Mouse (Mus musculus): ENCODE data around the gene H2-Ke6. TPM values are rescaled to one million over a fixed set of nuclear protein-coding genes. Genes with fewer than 3 reads are reported as not detected.

Gene H2-Ke6
- polyA plus RNA-seq, 1 experiment from 2014 or later: 36.4 TPM

- 76% methylated on average over 10 of the region's 10 CpGs for WGBS
- Histone ChIP-seq H3K4me3 (no peak overlapping the region), H3K9me3 (no peaks in the 10 kb centered on the region), H3K4me1 (peaks cover 59% of the 10 kb centered on the region), H3K36me3 (peaks cover 46% of the 10 kb centered on the region), H3K27me3 (ENCODE audit: insufficient read depth, poor library complexity, severe bottlenecking) (peaks cover 48% of the 10 kb centered on the region), H3K27ac (no peak overlapping the region)
- DNase-seq (ENCODE audit: low spot score): no peak
Measured at GRCm38 (mm10) chr17:34036647-34037046, 8.8 kb upstream of the H2-Ke6 start.

- 93% methylated on average over 8 of the region's 9 CpGs for WGBS
- Histone ChIP-seq H3K36me3 (peaks cover 46% of the 10 kb centered on the region), H3K27me3 (ENCODE audit: insufficient read depth, poor library complexity, severe bottlenecking) (peaks cover 37% of the 10 kb centered on the region), H3K4me1 (peaks cover 55% of the 10 kb centered on the region), H3K9me3 (no peaks in the 10 kb centered on the region), H3K27ac (no peak overlapping the region), H3K4me3 (no peak overlapping the region)
- no peak for DNase-seq (ENCODE audit: low spot score)
Measured at GRCm38 (mm10) chr17:34035517-34035916, 7.7 kb upstream of the H2-Ke6 start.

DNA sequence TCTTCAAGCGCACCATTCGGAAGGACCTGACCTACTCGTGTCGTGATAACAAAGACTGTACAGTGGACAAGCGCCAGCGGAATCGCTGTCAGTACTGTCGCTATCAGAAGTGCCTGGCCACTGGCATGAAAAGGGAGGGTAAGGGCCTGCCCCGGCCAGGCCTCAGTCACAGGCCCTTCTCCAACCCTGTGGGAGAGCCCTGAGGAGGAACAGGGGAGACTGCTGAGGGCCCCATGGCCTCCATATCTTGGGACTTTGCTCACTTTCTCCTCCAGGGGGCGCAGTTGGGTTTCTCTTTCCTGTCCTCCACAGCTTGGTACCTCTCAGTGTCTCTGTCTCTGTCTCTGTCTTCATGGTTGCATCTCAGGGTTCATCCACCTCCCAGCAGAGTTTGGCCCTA lies 6.2 kb upstream of the H2-Ke6 start:
- Histone ChIP-seq H3K27me3 (ENCODE audit: insufficient read depth, poor library complexity, severe bottlenecking) (peaks cover 22% of the 10 kb centered on the region), H3K27ac (no peak overlapping the region), H3K9me3 (no peaks in the 10 kb centered on the region), H3K36me3 (peaks cover 58% of the 10 kb centered on the region), H3K4me3 (no peak overlapping the region), H3K4me1 (peaks cover 56% of the 10 kb centered on the region)
- 68% methylated on average over 10 of the region's 10 CpGs for WGBS
- no peak for DNase-seq (ENCODE audit: low spot score)

GRCm38 (mm10) chr17:34033441-34033840 lies 5.6 kb upstream of the H2-Ke6 start:
- WGBS: 93% methylated on average over 9 of the region's 9 CpGs
- H3K27ac ChIP-seq: peak overlapping the region; percentile 98; the same call in 1 of the 2 replicates
- no peak for DNase-seq (ENCODE audit: low spot score)
- peaks cover 16% of the 10 kb centered on the region for H3K27me3 ChIP-seq (ENCODE audit: insufficient read depth, poor library complexity, severe bottlenecking)
- H3K9me3 ChIP-seq: no peaks in the 10 kb centered on the region
- H3K4me3 ChIP-seq: peak overlapping the region; percentile 80
- H3K4me1 ChIP-seq: peaks cover 56% of the 10 kb centered on the region
- peaks cover 65% of the 10 kb centered on the region for H3K36me3 ChIP-seq

DNA sequence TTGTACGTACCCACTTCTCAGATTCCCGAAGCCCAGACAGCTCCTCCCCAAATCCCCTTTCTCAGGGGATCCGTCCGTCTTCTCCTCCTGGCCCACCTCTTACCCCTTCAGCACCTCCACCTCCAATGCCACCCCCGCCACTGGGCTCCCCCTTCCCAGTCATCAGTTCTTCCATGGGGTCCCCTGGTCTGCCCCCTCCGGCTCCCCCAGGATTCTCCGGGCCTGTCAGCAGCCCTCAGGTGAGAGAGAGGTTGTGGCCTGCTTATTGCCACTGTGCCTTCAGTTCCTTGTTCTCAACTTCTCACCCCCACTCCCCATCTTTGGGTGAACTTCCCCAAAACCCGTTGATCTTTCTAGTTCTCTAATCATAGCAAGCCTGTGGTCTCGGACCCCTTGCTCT lies 4.9 kb upstream of the H2-Ke6 start:
- Histone ChIP-seq H3K36me3 (peaks cover 66% of the 10 kb centered on the region), H3K9me3 (no peaks in the 10 kb centered on the region), H3K27me3 (ENCODE audit: insufficient read depth, poor library complexity, severe bottlenecking) (peaks cover 9% of the 10 kb centered on the region), H3K4me1 (peaks cover 58% of the 10 kb centered on the region), H3K27ac (peak overlapping the region; percentile 98), H3K4me3 (peak overlapping the region; percentile 80)
- 58% methylated on average over 9 of the region's 9 CpGs for WGBS
- DNase-seq (ENCODE audit: low spot score): peak; percentile 77

- under 1% methylated on average over 45 of the region's 48 CpGs for WGBS
- no peaks in the 10 kb centered on the region for H3K9me3 ChIP-seq
- H3K4me3 ChIP-seq: peak overlapping the region; percentile 80
- peak overlapping the region; percentile 98 for H3K27ac ChIP-seq
- DNase-seq (ENCODE audit: low spot score): no peak
- peaks cover 60% of the 10 kb centered on the region for H3K4me1 ChIP-seq
- H3K27me3 ChIP-seq (ENCODE audit: insufficient read depth, poor library complexity, severe bottlenecking): peaks cover 3% of the 10 kb centered on the region
- peaks cover 60% of the 10 kb centered on the region for H3K36me3 ChIP-seq
Measured at GRCm38 (mm10) chr17:34032174-34032632, 4.3 kb upstream of the H2-Ke6 start.

DNA sequence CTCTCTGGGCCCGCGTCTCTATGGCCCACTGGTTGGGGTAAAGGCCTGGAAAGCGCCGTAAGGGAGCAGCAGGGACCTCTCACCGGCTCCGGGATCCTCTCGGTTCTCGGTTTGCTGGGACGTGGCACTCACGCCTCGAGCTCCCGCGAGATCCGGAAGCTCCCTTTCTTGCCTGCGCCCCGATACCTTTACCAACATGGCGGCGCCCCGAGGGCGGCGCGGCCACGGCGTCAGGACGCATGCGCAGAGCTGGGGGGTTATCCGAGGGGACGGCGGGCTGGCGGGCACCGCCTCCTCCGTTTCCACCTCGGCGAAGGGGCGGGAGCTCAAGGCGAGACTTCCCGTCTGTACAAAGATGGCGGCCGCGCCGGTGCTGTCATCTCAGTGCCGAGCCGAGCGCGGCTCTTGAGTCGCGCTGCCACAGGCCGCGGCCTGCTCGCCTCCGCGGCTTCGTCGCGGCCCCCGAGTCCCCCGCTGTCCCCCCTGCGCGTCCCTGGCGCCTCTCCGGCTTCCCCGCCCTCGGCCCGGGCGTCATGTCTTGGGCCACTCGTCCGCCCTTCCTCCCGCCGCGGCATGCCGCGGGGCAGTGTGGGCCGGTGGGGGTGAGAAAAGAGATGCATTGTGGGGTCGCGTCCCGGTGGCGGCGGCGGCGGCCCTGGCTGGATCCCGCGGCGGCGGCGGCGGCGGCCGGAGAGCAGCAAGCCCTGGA lies 3.8 kb upstream of the H2-Ke6 start, which contains the start of the genes Slc39a7 and Rxrb:
Slc39a7 (minus strand) TSS at position 218 of the 709 bp plus-strand sequence.
Rxrb (plus strand) TSS at position 348 of the 709 bp plus-strand sequence.
- Histone ChIP-seq H3K4me1 (peaks cover 65% of the 10 kb centered on the region), H3K9me3 (no peaks in the 10 kb centered on the region), H3K36me3 (peaks cover 54% of the 10 kb centered on the region), H3K27me3 (ENCODE audit: insufficient read depth, poor library complexity, severe bottlenecking) (no peaks in the 10 kb centered on the region), H3K4me3 (peak within 1 kb of the TSS; percentile 80), H3K27ac (peak within 1 kb of the TSS; percentile 98)
- WGBS: under 1% methylated on average over 88 of the region's 88 CpGs
- peak; percentile 98 for DNase-seq (ENCODE audit: low spot score)

DNA sequence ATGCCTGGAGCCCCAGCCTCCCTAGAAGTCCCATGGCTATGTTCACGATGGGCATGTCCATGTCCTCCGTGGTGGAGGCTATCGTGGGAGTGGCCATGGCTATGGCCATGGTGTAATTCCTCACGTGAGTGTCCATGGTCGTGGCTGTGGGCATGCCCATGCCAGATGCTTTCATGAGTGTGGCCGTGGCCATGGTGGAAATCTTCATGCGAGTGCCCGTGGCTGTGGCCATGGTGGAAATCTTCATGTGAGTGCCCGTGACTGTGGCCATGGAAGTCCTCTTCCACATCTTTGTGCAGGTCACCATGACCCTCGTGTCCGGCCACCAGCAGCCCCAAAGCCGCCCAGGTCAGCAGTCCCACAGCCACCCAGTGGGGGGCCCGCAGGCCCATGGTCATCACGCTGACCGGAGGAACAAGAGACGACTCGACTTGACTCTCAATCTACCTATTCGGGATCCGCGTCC lies 3.0 kb upstream of the H2-Ke6 start:
- Histone ChIP-seq H3K4me1 (peaks cover 68% of the 10 kb centered on the region), H3K27me3 (ENCODE audit: insufficient read depth, poor library complexity, severe bottlenecking) (no peaks in the 10 kb centered on the region), H3K9me3 (no peaks in the 10 kb centered on the region), H3K36me3 (peaks cover 46% of the 10 kb centered on the region), H3K4me3 (peak overlapping the region; percentile 80), H3K27ac (peak overlapping the region; percentile 98)
- peak; percentile 81 for DNase-seq (ENCODE audit: low spot score)
- WGBS: 4% methylated on average over 20 of the region's 20 CpGs

DNA sequence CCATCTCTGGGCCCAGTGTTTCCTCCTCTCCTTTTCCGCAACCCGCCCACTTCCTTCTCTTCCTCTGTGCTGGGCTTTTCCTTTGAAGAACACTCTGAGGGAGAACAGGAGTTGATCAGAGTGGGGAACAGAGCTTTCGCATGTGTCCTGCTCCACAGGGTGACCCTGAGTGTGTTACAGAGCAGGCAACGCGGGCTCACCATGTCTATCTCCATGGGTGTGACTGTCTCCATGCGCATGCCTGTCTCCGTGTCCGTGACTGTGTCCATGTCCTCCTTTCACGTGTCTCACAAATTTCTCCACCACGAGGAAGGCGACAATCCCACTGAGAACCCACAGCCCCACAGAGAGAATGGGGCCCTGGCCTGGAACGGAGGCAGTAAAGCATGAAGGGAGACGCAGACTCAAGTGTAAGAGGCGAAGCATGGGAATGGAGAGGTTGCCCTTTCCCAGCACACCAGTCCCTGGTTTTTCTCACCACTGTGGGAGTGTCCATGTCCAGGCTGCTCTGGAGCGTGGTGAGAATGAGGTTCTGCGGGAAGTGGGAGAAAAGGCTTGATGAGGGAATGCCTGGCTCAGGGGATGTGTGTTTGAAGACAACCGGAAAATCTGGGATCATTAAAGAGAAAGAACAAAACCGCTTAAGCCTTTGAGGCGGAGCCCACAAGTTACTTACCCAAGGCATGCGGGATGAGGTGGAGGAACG lies 2.2 kb upstream of the H2-Ke6 start:
- Histone ChIP-seq H3K4me1 (peaks cover 77% of the 10 kb centered on the region), H3K36me3 (peaks cover 39% of the 10 kb centered on the region), H3K27ac (peak overlapping the region; percentile 98), H3K9me3 (no peaks in the 10 kb centered on the region), H3K4me3 (peak overlapping the region; percentile 80), H3K27me3 (ENCODE audit: insufficient read depth, poor library complexity, severe bottlenecking) (no peaks in the 10 kb centered on the region)
- DNase-seq (ENCODE audit: low spot score): peak; percentile 73
- 78% methylated on average over 21 of the region's 21 CpGs for WGBS

GRCm38 (mm10) chr17:34029150-34029889 lies 1.5 kb upstream of the H2-Ke6 start:
- Histone ChIP-seq H3K36me3 (peaks cover 34% of the 10 kb centered on the region), H3K27ac (0 out of 2 replicates have a peak overlapping the region, but pooled peaks have one; percentile 98), H3K4me1 (peaks cover 84% of the 10 kb centered on the region), H3K27me3 (ENCODE audit: insufficient read depth, poor library complexity, severe bottlenecking) (no peaks in the 10 kb centered on the region), H3K4me3 (peak overlapping the region; percentile 80), H3K9me3 (no peaks in the 10 kb centered on the region)
- WGBS: 88% methylated on average over 18 of the region's 18 CpGs
- peak; percentile 70 for DNase-seq (ENCODE audit: low spot score)

- 75% methylated on average over 17 of the region's 17 CpGs for WGBS
- peak overlapping the region; percentile 76 for H3K4me3 ChIP-seq
Measured at GRCm38 (mm10) chr17:34028501-34029149, 765 bp upstream of the H2-Ke6 start.

More at GRCm38 (mm10) chr17:34028501-34029149, 765 bp upstream of the H2-Ke6 start:
- no peaks in the 10 kb centered on the region for H3K27me3 ChIP-seq (ENCODE audit: insufficient read depth, poor library complexity, severe bottlenecking)
- H3K27ac ChIP-seq: peak overlapping the region; percentile 86; the same call in 1 of the 2 replicates
- H3K9me3 ChIP-seq: no peaks in the 10 kb centered on the region
- peaks cover 86% of the 10 kb centered on the region for H3K4me1 ChIP-seq
- peaks cover 27% of the 10 kb centered on the region for H3K36me3 ChIP-seq
- DNase-seq (ENCODE audit: low spot score): peak; percentile 77
